31 mouse cellular contexts compared by ENCODE assay signal in the genomic region with DNA sequence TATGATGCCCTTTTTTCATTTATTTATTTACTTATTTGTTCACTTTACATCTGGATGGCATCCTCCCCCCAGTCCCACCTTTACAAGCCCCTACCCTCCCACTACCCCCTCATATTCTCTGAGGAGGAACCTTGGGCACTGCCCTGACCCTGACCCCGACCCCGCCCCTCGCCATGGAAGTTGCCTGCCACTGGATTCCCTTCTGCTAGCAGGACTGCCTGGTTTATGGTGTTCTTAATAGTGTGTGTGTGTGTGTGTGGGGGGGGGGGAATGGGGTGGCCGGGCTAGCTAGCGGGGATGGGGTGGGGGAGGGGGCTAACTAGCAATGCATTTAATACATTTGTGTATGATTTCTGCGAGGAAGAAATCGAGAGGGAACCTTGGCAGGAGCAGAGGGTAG. TPM values are rescaled to one million over a fixed set of nuclear protein-coding genes. Genes with fewer than 3 reads are reported as not detected.
DNase-seq lines count a peak whose midpoint lies in the region; ATAC-seq lines count a peak whose summit lies in the region.
"Had no signal": no experiment of that assay in that cellular context is flagged by ENCODE, and none has a peak within 500 bp of the region (broad histone marks: within the 10 kb centered on the region; RNA-seq: fewer than 3 reads in every experiment).

No protein-coding gene starts in this region.

- no peaks in the 10 kb centered on the region for H3K9me3 ChIP-seq in hindbrain, embryonic 10.5 days
- no peaks in the 10 kb centered on the region for H3K9me3 ChIP-seq in hindbrain, embryonic 12.5 days (replicated peaks)
- no peaks in the 10 kb centered on the region for H3K9me3 ChIP-seq in midbrain, embryonic 14.5 days (ENCODE audit: control insufficient read depth, low read length)
- no peaks in the 10 kb centered on the region for H3K9me3 ChIP-seq in midbrain, embryonic 13.5 days
- H3K9me3 ChIP-seq: embryonic facial prominence, embryonic 12.5 days; forebrain, embryonic 13.5 days; heart, embryonic 10.5 days; limb, embryonic 12.5 days; liver, embryonic 13.5 days; neural tube, embryonic 12.5 days had no signal

- no peak overlapping the region for H3K4me2 ChIP-seq in hindbrain, embryonic 12.5 days (replicated peaks)
- no peak overlapping the region for H3K4me2 ChIP-seq in midbrain, embryonic 14.5 days (ENCODE audit: low read length)
- H3K4me2 ChIP-seq in midbrain, embryonic 13.5 days (replicated peaks) = no peak overlapping the region
- H3K4me2 ChIP-seq: embryonic facial prominence, embryonic 12.5 days; forebrain, embryonic 13.5 days; limb, embryonic 12.5 days; lung, embryonic 14.5 days; midbrain, embryonic 11.5 days; neural tube, embryonic 12.5 days had no signal

- H3K36me3 ChIP-seq in hindbrain, embryonic 10.5 days = no peaks in the 10 kb centered on the region
- H3K36me3 ChIP-seq in hindbrain, embryonic 12.5 days = no peaks in the 10 kb centered on the region
- no peaks in the 10 kb centered on the region for H3K36me3 ChIP-seq in midbrain, embryonic 14.5 days (ENCODE audit: control insufficient read depth, insufficient read depth, low read length)
- H3K36me3 ChIP-seq in midbrain, embryonic 13.5 days = no peaks in the 10 kb centered on the region
- H3K36me3 ChIP-seq: embryonic facial prominence, embryonic 12.5 days; heart, embryonic 10.5 days; limb, embryonic 12.5 days; liver, embryonic 13.5 days; neural tube, embryonic 12.5 days had no signal

- 63% methylated on average over 7 of the region's 7 CpGs for WGBS in hindbrain, embryonic 10.5 days
- 47% methylated on average over 7 of the region's 7 CpGs for WGBS in hindbrain, embryonic 12.5 days
- WGBS in midbrain, embryonic 14.5 days = 66% methylated on average over 7 of the region's 7 CpGs
- 59% methylated on average over 7 of the region's 7 CpGs for WGBS in midbrain, embryonic 13.5 days

- peak; percentile 25 for DNase-seq in hindbrain, embryonic 10.5 days (ENCODE audit: low spot score)
- DNase-seq in midbrain, embryonic 14.5 days = no peak
- DNase-seq in embryo, embryonic 11 days = peak; percentile 34
- DNase-seq in yolk sac, embryonic 10.5 days (ENCODE audit: low spot score) = peak; percentile 24
- no peak for DNase-seq in adrenal gland, postnatal 36 days
- DNase-seq: adrenal gland, adult 2 months; cerebellum, adult 18-20 months; cerebellum, postnatal 25 days; heart, postnatal 4 days; liver, embryonic 13.5 days; lung, embryonic 14.5 days; right cerebral cortex, postnatal 4 days; thymus, adult 2 months had no signal

- peaks cover 7% of the 10 kb centered on the region for H3K4me1 ChIP-seq in hindbrain, embryonic 10.5 days (replicated peaks)
- H3K4me1 ChIP-seq in hindbrain, embryonic 12.5 days = no peaks in the 10 kb centered on the region
- peaks cover 4% of the 10 kb centered on the region; the same call in 1 of the 2 replicates for H3K4me1 ChIP-seq in midbrain, embryonic 14.5 days (ENCODE audit: control insufficient read depth, insufficient read depth, low read length)
- peaks cover 7% of the 10 kb centered on the region for H3K4me1 ChIP-seq in midbrain, embryonic 13.5 days (replicated peaks)
- H3K4me1 ChIP-seq: neural tube, embryonic 12.5 days had no signal

- no peak overlapping the region for H3K4me3 ChIP-seq in hindbrain, embryonic 10.5 days
- H3K4me3 ChIP-seq in hindbrain, embryonic 12.5 days = no peak overlapping the region
- no peak overlapping the region for H3K4me3 ChIP-seq in midbrain, embryonic 14.5 days (replicated peaks; ENCODE audit: low read depth, low read length)
- H3K4me3 ChIP-seq in midbrain, embryonic 13.5 days (replicated peaks) = no peak overlapping the region
- H3K4me3 ChIP-seq: embryonic facial prominence, embryonic 12.5 days; forebrain, embryonic 13.5 days; heart, embryonic 10.5 days; layer of hippocampus, adult 2 months; limb, embryonic 12.5 days; liver, embryonic 13.5 days; neural tube, embryonic 12.5 days had no signal

- no peak for ATAC-seq in hindbrain, embryonic 12.5 days (ENCODE audit: low FRiP score)
- peak; percentile 47; the same call in 1 of the 2 replicates for ATAC-seq in midbrain, embryonic 14.5 days (ENCODE audit: low FRiP score, low TSS enrichment)
- ATAC-seq in midbrain, embryonic 13.5 days = no peak
- ATAC-seq: forebrain, embryonic 13.5 days; intestine, postnatal 0 days had no signal

- H3K9ac ChIP-seq in hindbrain, embryonic 12.5 days = no peak overlapping the region
- no peak overlapping the region for H3K9ac ChIP-seq in midbrain, embryonic 14.5 days (replicated peaks; ENCODE audit: low read length)
- no peak overlapping the region for H3K9ac ChIP-seq in midbrain, embryonic 13.5 days (replicated peaks)
- H3K9ac ChIP-seq: embryonic facial prominence, embryonic 12.5 days; forebrain, embryonic 13.5 days; limb, embryonic 12.5 days; liver, embryonic 13.5 days; lung, embryonic 14.5 days; neural tube, embryonic 12.5 days had no signal

- no peak overlapping the region for H3K27ac ChIP-seq in hindbrain, embryonic 10.5 days
- H3K27ac ChIP-seq in hindbrain, embryonic 12.5 days = no peak overlapping the region
- H3K27ac ChIP-seq in midbrain, embryonic 14.5 days (replicated peaks; ENCODE audit: low read depth, low read length) = no peak overlapping the region
- no peak overlapping the region for H3K27ac ChIP-seq in midbrain, embryonic 13.5 days
- H3K27ac ChIP-seq: embryonic facial prominence, embryonic 12.5 days; forebrain, embryonic 13.5 days; heart, embryonic 10.5 days; layer of hippocampus, adult 2 months; limb, embryonic 12.5 days; liver, embryonic 13.5 days; macrophage; neural tube, embryonic 12.5 days had no signal

- H3K27me3 ChIP-seq in hindbrain, embryonic 10.5 days (ENCODE audit: insufficient read depth, poor library complexity, severe bottlenecking) = no peaks in the 10 kb centered on the region
- H3K27me3 ChIP-seq in hindbrain, embryonic 12.5 days = no peaks in the 10 kb centered on the region
- H3K27me3 ChIP-seq in midbrain, embryonic 14.5 days (ENCODE audit: control insufficient read depth, insufficient read depth, low read length) = no peaks in the 10 kb centered on the region
- H3K27me3 ChIP-seq in midbrain, embryonic 13.5 days = no peaks in the 10 kb centered on the region
- H3K27me3 ChIP-seq: embryonic facial prominence, embryonic 12.5 days; forebrain, embryonic 13.5 days; limb, embryonic 12.5 days; liver, embryonic 13.5 days; neural tube, embryonic 12.5 days had no signal

RNA-seq across cellular contexts. Expression of a gene that starts 21.4 kb away (rescaled TPM):
- polyA plus RNA-seq in hindbrain, embryonic 10.5 days (2016; fragmentation: Nextera tagmentation; extraction: Ambion mirVana) = not detected in 2 replicates
- polyA plus RNA-seq in hindbrain, embryonic 12.5 days (2016; fragmentation: Nextera tagmentation; extraction: Ambion mirVana) = not detected in 2 replicates
- not detected in 2 replicates for polyA plus RNA-seq in midbrain, embryonic 14.5 days (2014; fragmentation: Nextera tagmentation; extraction: Ambion mirVana)
- not detected in 2 replicates for polyA plus RNA-seq in midbrain, embryonic 13.5 days (2015; fragmentation: Nextera tagmentation; extraction: Ambion mirVana)
- not detected for total RNA-seq in adrenal gland, postnatal 36 days (2021)
- total RNA-seq: adrenal gland, adult 2 months; gastrocnemius, adult 18-20 months; gastrocnemius, postnatal 4 days; heart, postnatal 4 days; layer of hippocampus, adult 2 months; layer of hippocampus, postnatal 25 days; MEL had no signal
- polyA plus RNA-seq: adrenal gland, adult 2 months; embryonic facial prominence, embryonic 12.5 days; forebrain, embryonic 13.5 days; heart, embryonic 10.5 days; heart, embryonic 16.5 days; intestine, postnatal 0 days; kidney, embryonic 14.5 days; limb, embryonic 12.5 days; liver, embryonic 13.5 days; lung, embryonic 14.5 days; macrophage; midbrain, embryonic 11.5 days; neural tube, embryonic 12.5 days; stomach, embryonic 14.5 days; thymus, adult 2 months had no signal

Comparison
In these comparisons a context has a peak if more than half of its experiments do, and no peak if none do; other contexts are left out.
1. DNase-seq: peak in hindbrain, embryonic 10.5 days (single experiment), embryo, embryonic 11 days (single experiment) and yolk sac, embryonic 10.5 days (single experiment); none in midbrain, embryonic 14.5 days (single experiment) and adrenal gland, postnatal 36 days (0 of 2).